Mouse (Mus musculus) cerebellum, adult 2 months (tissue): ENCODE measurements at regions not wholly inside any gene's neighbourhood (a gene's known extent, or its start where the extent isn't known, plus 50 kb on each side); places are given as distances from the start of the nearest gene placed in this dataset.

Experiments used
- CTCF ChIP-seq: fragments of 200-500 bp; IDR thresholded peaks from 2 replicates; pipeline ENCODE4 v1.5.1; 2011; ENCODE audit warnings: low read depth, mild to moderate bottlenecking, control low read depth, low read length, moderate library complexity, borderline replicate concordance; ENCODE audit not compliant: insufficient read depth
- POLR2A ChIP-seq: fragments of 200-500 bp; IDR thresholded peaks from 2 replicates; pipeline ENCODE4 v1.6.1; 2011; ENCODE audit warnings: low read length, control low read depth, borderline replicate concordance; ENCODE audit not compliant: insufficient read depth

DNA sequence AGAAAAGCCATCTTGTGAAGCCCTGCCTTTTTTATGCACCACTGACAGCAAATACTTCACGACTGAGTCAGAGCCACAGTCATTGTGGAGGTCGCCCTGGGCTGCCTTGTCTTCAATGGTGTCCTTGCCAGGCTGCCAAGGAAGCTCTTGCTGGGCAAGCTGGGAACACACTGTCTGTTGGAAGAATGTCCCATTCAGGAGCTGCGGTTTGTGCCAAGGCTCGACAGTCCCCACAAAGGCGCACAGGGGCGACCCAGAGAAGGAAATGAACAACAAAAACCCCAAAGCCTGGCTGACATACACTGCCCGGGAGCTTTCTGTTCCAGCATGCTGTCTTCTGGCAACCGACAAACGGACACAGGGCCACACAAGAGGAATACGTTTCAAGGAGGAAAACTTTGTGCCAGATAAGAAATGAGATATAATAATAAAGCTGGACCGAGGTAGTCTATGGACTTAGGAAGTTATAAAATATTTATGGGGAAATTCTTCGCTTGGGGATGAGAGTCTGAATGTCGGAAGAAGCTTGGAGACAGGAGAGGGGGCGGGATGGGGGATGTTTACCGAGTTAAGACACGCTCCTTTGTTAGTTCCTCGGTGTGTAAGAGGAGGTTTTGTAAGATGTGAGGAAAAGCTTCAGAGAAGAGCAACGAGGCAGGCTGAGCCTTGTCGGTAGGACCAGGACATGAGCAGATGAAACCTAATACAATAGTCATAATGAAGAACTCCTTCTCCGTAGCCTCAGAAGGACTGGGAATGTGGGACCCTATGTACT lies 261.5 kb downstream of the Fzd1 start:
- TF ChIP-seq CTCF (no peak), POLR2A (no peak)
